Mouse (Mus musculus): Measurements from ENCODE around the gene Insig1. TPM values are rescaled to one million over a fixed set of nuclear protein-coding genes. Genes with fewer than 3 reads are reported as not detected.

Gene Insig1
- polyA plus RNA-seq, 1 experiment = 1.8 TPM

DNA sequence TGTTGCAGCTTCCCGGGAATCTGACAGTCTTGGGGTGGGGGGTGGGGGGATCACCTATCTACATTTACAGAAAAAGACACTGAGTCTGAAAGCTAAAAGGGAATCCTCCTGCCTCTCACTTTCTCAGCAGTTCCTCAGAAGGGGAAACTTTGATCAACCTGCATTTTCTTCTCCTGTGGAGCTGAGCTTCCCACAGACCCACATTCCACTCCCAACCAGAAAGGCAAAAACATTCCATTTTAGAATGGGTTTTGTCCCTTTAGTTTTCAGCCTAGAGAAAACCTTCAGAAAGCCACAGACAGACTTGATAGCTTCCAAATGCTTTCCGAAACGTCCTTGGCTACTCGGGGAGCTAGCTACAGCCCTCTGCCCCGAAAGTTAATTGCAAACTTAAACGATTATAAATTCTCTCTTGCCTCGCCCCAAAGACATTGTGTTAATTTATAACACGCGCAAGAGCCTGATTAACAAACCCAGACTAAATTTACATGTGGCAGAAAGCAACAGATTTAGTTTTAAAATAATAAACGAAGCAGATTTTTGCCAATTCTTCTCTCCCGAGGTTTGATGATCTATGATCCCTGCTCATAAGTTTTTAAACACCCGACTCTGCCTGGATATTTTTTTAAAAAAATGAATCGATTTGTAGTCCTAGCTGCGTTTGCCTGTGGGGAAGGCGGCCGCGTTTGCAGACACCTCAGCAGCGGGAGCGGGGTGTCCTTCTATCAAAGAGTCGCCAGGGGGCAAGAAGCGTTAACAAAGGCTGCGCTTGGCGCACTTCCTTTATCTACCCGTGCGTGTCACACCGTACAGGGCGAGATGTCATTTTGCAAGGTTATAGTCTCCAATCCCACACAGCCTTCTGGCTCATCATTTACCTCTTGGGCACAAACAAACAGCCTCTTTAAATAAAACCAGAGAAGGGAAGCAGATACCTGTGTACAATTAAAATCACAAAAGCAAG lies 51.6 kb downstream of the Insig1 start:
- Histone ChIP-seq H3K4me1 (ENCODE audit: control insufficient read depth) (no peaks in the 10 kb centered on the region), H3K36me3 (ENCODE audit: control insufficient read depth) (no peaks in the 10 kb centered on the region), H3K9me3 (ENCODE audit: control insufficient read depth, low read length) (no peaks in the 10 kb centered on the region), H3K4me3 (replicated peaks) (no peak overlapping the region), H3K27me3 (ENCODE audit: control insufficient read depth) (peaks cover 90% of the 10 kb centered on the region)
- no peak for TF ChIP-seq GATA1 (IDR thresholded peaks at IDR 0.05; ENCODE audit: low read length)
- TF ChIP-seq TAL1 (IDR thresholded peaks at IDR 0.05; ENCODE audit: low read length) = no peak

DNA sequence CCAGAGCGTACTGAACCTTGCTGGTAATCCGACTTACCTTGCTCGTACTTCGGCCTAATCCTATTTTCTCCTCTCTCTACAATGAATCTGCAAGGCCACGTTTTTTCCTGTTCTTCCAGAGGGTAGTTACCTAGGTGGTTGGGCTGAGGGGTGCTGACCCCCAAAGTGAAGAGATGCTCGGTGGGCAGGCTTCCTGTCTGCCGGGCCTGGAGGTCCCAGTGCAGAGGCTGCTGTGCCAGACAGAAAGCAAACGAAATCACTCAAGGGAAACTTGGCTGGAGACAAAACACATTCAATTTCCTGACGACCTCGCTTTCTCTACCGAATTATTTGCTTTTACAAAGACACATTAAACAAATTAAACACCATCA lies 52.3 kb downstream of the Insig1 start:
- TF ChIP-seq GATA1 (IDR thresholded peaks at IDR 0.05; ENCODE audit: low read length) (no peak), TAL1 (IDR thresholded peaks at IDR 0.05; ENCODE audit: low read length) (no peak)
- H3K36me3 ChIP-seq (ENCODE audit: control insufficient read depth) = no peaks in the 10 kb centered on the region
- H3K9me3 ChIP-seq (ENCODE audit: control insufficient read depth, low read length) = no peaks in the 10 kb centered on the region
- peaks cover 86% of the 10 kb centered on the region for H3K27me3 ChIP-seq (ENCODE audit: control insufficient read depth)
- H3K4me1 ChIP-seq (ENCODE audit: control insufficient read depth) = no peaks in the 10 kb centered on the region
- H3K4me3 ChIP-seq (replicated peaks) = no peak overlapping the region

DNA sequence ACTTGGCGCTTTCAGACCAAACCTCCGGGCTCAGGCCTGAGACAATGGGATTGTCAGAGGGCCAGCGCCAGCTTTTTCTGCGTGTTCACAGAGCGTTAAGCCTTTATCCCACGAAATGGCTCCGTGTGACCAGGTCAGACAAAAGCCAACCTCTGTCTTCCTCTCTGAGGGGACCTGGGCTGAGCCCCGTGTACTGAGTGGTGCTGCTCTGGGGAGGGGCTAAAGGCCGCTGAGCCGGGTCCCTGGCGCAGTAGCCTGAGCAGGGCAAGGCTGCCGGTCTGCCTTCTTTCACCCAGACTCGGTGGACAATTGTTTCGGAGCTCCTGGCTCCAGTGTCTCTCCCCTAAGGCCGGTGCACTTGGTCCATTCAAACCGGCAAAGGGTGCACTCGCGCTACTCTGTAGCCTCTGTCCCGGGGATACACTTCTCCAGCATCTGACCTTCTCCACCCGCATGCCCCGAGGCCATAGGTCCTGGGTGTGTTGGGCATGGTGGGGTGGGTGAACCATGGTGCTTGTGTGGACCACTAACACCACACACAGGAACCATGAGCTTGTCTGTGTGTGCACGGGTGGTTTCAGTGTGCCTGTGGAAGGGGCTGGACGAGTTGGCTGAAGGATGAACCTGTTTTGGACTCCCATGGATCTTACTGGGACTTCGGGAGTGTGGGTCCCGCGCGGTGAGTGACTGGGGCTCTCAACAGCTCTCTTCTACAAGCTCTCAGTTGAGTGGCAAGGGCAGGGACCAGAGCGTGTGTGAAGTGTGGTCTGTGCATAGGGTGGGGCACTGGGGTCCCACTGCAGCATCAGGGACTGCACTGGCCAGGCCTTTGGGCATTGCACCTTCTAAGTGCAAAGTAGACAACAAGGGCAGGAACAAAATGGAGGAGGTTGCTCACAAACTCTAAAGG lies 53.4 kb downstream of the Insig1 start:
- Histone ChIP-seq H3K4me3 (replicated peaks) (no peak overlapping the region), H3K36me3 (ENCODE audit: control insufficient read depth) (no peaks in the 10 kb centered on the region), H3K9me3 (ENCODE audit: control insufficient read depth, low read length) (no peaks in the 10 kb centered on the region), H3K4me1 (ENCODE audit: control insufficient read depth) (no peaks in the 10 kb centered on the region), H3K27me3 (ENCODE audit: control insufficient read depth) (peaks cover 75% of the 10 kb centered on the region)
- no peak for TF ChIP-seq GATA1 (IDR thresholded peaks at IDR 0.05; ENCODE audit: low read length)
- TF ChIP-seq TAL1 (IDR thresholded peaks at IDR 0.05; ENCODE audit: low read length) = no peak

Other genes starting within 250 kb of the Insig1 start
- gene Htr5a, start 229.2 kb upstream of the Insig1 start, polyA plus RNA-seq (2012) = not detected in 2 replicates
- gene En2, start 94.3 kb downstream of the Insig1 start, polyA plus RNA-seq (2012) = not detected in 2 replicates
- 0.02 TPM in 1 of 2 replicates, not detected in the other for gene Cnpy1, start 174.4 kb downstream of the Insig1 start, polyA plus RNA-seq (2012)
- gene Rbm33, start 245.8 kb downstream of the Insig1 start, polyA plus RNA-seq (2012) = 2.7 TPM in 2 replicates